Mouse (Mus musculus) G1E (cell line): ENCODE data around the gene Magi2.
"Not testable (repeated sequence)": the region's sequence is repeated elsewhere in the genome, so short reads cannot be mapped to it uniquely, and the experiment has no call there.

ENCODE experiments used
- CTCF ChIP-seq: IDR thresholded peaks from 2 replicates; pipeline ENCODE4 v1.5.1; 2012; ENCODE audit warnings: low read depth, low read length, inconsistent platforms, mixed read lengths
- GATA1 ChIP-seq: IDR thresholded peaks from 2 replicates; pipeline ENCODE4 v1.6.1; 2012; ENCODE audit warnings: borderline replicate concordance, low read length, inconsistent platforms, mixed read lengths
- GATA2 ChIP-seq: IDR thresholded peaks from 2 replicates; pipeline ENCODE4 v1.6.1; 2012; ENCODE audit warnings: low read depth, low read length, inconsistent platforms, borderline replicate concordance
- TAL1 ChIP-seq: conservative IDR thresholded peaks from 2 replicates; pipeline ENCODE4 v1.6.1; 2012; ENCODE audit warnings: low read depth, low read length, inconsistent platforms, mixed read lengths

GRCm38 (mm10) chr5:20710845-20711244, 1484.0 kb downstream of the Magi2 start:
- not testable (repeated sequence) for TF ChIP-seq CTCF, GATA1, TAL1, GATA2
